ENCODE assay signal across 23 mouse cellular contexts in the genomic region with DNA sequence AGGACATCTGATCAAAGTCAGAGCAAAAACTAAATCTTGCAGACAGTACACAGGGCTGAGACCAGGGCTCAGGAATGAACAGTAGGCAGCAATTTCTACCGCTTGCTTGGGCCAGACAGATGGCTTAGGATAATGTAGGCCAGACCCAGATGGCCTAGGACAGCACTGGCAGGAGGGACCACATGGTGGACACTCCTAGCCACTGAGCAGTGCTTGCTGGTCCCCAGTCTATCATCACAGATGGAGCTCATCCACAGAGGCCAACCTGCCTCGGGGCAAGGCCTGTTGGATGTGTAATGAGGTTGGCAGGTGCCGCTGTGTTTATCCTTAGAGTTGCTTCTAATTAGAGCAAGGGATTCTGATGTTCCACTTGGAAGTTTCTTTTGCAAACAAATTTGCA. TPM values are rescaled to one million over a fixed set of nuclear protein-coding genes. Genes with fewer than 3 reads are reported as not detected.
DNase-seq lines count a peak whose midpoint lies in the region; ATAC-seq and TF ChIP-seq lines count a peak whose summit lies in the region.
"Had no signal": no experiment of that assay in that cellular context is flagged by ENCODE, and none has a peak within 500 bp of the region (broad histone marks: within the 10 kb centered on the region; RNA-seq: fewer than 3 reads in every experiment).

No protein-coding gene starts in this region.

- no peak overlapping the region for H3K4me2 ChIP-seq in midbrain, postnatal 0 days (ENCODE audit: low read depth, low read length, poor library complexity, severe bottlenecking)
- no peak overlapping the region for H3K4me2 ChIP-seq in midbrain, embryonic 11.5 days
- H3K4me2 ChIP-seq: embryonic facial prominence, embryonic 12.5 days; heart, embryonic 15.5 days; neural tube, embryonic 15.5 days had no signal

- H3K4me1 ChIP-seq in midbrain, postnatal 0 days (ENCODE audit: insufficient read depth, low read length), result no peaks in the 10 kb centered on the region
- H3K4me1 ChIP-seq in midbrain, embryonic 11.5 days (ENCODE audit: control insufficient read depth, insufficient read depth, low read length), result peaks cover 3% of the 10 kb centered on the region; the same call in 1 of the 2 replicates
- peaks cover 21% of the 10 kb centered on the region for H3K4me1 ChIP-seq in cerebellum, adult 2 months (ENCODE audit: control insufficient read depth, insufficient read depth, low read length)

- no peak overlapping the region for H3K9ac ChIP-seq in midbrain, postnatal 0 days (replicated peaks; ENCODE audit: low read length, poor library complexity, severe bottlenecking)
- no peak overlapping the region for H3K9ac ChIP-seq in midbrain, embryonic 11.5 days (ENCODE audit: low read length)
- H3K9ac ChIP-seq: embryonic facial prominence, embryonic 12.5 days; heart, embryonic 15.5 days; neural tube, embryonic 15.5 days had no signal

- peak; percentile 61 for DNase-seq in midbrain, postnatal 0 days (ENCODE audit: low spot score)
- DNase-seq in midbrain, embryonic 11.5 days (ENCODE audit: low spot score, missing footprints), result no peak
- peak; percentile 75 to 86 for DNase-seq in cerebellum, adult 2 months
- DNase-seq in cerebellum, postnatal 25 days, result peak; percentile 67 to 76
- no peak for DNase-seq in adrenal gland, postnatal 36 days
- DNase-seq in layer of hippocampus, postnatal 10 days (ENCODE audit: low spot score in 2 of 2), result no peak
- DNase-seq in left cerebral cortex, adult 11 months (ENCODE audit: low spot score), result no peak
- DNase-seq: B cell, adult 2 months; heart, postnatal 36 days; kidney, postnatal 36 days; liver; spleen, adult 18-20 months had no signal

- no peak for TF ChIP-seq CTCF in midbrain, postnatal 0 days (IDR thresholded peaks at IDR 0.05)
- no peak for TF ChIP-seq CTCF in cerebellum, adult 2 months (IDR thresholded peaks at IDR 0.05; ENCODE audit: borderline replicate concordance, insufficient read depth, low read depth, low read length)

- H3K27ac ChIP-seq in midbrain, postnatal 0 days (ENCODE audit: low read depth, low read length), result no peak overlapping the region
- no peak overlapping the region for H3K27ac ChIP-seq in midbrain, embryonic 11.5 days (ENCODE audit: low read depth, low read length)
- H3K27ac ChIP-seq in cerebellum, adult 2 months (ENCODE audit: insufficient read depth, low read length), result peak overlapping the region; percentile 53
- H3K27ac ChIP-seq: embryonic facial prominence, embryonic 12.5 days; heart, embryonic 15.5 days; limb, embryonic 10.5 days; macrophage; neural tube, embryonic 15.5 days had no signal

- no peak overlapping the region for H3K4me3 ChIP-seq in midbrain, postnatal 0 days (ENCODE audit: low read depth, low read length)
- no peak overlapping the region for H3K4me3 ChIP-seq in midbrain, embryonic 11.5 days (ENCODE audit: low read depth, low read length)
- no peak overlapping the region for H3K4me3 ChIP-seq in cerebellum, adult 2 months (replicated peaks; ENCODE audit: insufficient read depth, low read depth, low read length)
- H3K4me3 ChIP-seq: embryonic facial prominence, embryonic 12.5 days; heart, embryonic 15.5 days; limb, embryonic 10.5 days; neural tube, embryonic 15.5 days had no signal

- WGBS in midbrain, postnatal 0 days, result 68% methylated on average over 3 of the region's 3 CpGs
- WGBS in midbrain, embryonic 11.5 days, result 81% methylated on average over 3 of the region's 3 CpGs
- 8% methylated on average over 3 of the region's 3 CpGs for WGBS in cerebellum, adult 2 months

- no peak for ATAC-seq in midbrain, postnatal 0 days (ENCODE audit: low FRiP score)
- no peak for ATAC-seq in midbrain, embryonic 11.5 days (ENCODE audit: low FRiP score)
- ATAC-seq: hindbrain, embryonic 16.5 days; intestine, embryonic 16.5 days; lung, postnatal 0 days; midbrain, embryonic 16.5 days; Patski had no signal

- no peaks in the 10 kb centered on the region for H3K9me3 ChIP-seq in midbrain, postnatal 0 days (ENCODE audit: low read length)
- H3K9me3 ChIP-seq in midbrain, embryonic 11.5 days (ENCODE audit: control insufficient read depth, low read length), result no peaks in the 10 kb centered on the region
- H3K9me3 ChIP-seq: embryonic facial prominence, embryonic 12.5 days; heart, embryonic 15.5 days; limb, embryonic 10.5 days; neural tube, embryonic 15.5 days had no signal

- TF ChIP-seq POLR2A in cerebellum, adult 2 months (IDR thresholded peaks at IDR 0.05; ENCODE audit: borderline replicate concordance, insufficient read depth, low read length), result no peak

- H3K36me3 ChIP-seq in midbrain, postnatal 0 days (ENCODE audit: insufficient read depth, low read length), result no peaks in the 10 kb centered on the region
- H3K36me3 ChIP-seq in midbrain, embryonic 11.5 days (ENCODE audit: control insufficient read depth, insufficient read depth, low read length), result no peaks in the 10 kb centered on the region
- H3K36me3 ChIP-seq: embryonic facial prominence, embryonic 12.5 days; heart, embryonic 15.5 days; limb, embryonic 10.5 days; neural tube, embryonic 15.5 days had no signal

- H3K27me3 ChIP-seq in midbrain, postnatal 0 days (ENCODE audit: insufficient read depth, low read length), result no peaks in the 10 kb centered on the region
- H3K27me3 ChIP-seq in midbrain, embryonic 11.5 days (ENCODE audit: control insufficient read depth, insufficient read depth, low read length), result peaks cover 6% of the 10 kb centered on the region
- no peaks in the 10 kb centered on the region for H3K27me3 ChIP-seq in cerebellum, adult 2 months (ENCODE audit: control insufficient read depth, insufficient read depth, low read length)
- H3K27me3 ChIP-seq: CH12.LX had no signal

RNA-seq across cellular contexts. Expression of gene Snx20, which starts 12.6 kb away (rescaled TPM):
- 0.80 and 1.4 TPM in 2 replicates for total RNA-seq in midbrain, postnatal 0 days (2014; rRNA removed)
- polyA plus RNA-seq in midbrain, postnatal 0 days (2015; fragmentation: Nextera tagmentation; extraction: Ambion mirVana), result 2.0 and 2.1 TPM in 2 replicates
- polyA plus RNA-seq in midbrain, embryonic 11.5 days (2014; fragmentation: Nextera tagmentation; extraction: Ambion mirVana), result 0.74 and 1.4 TPM in 2 replicates
- 0.59 and 0.90 TPM in 2 replicates for polyA plus RNA-seq in cerebellum, adult 2 months (2012; rRNA removed)
- 1 to 10 TPM; 1.4 to 2.6 TPM for total RNA-seq in adrenal gland, postnatal 36 days (2021)
- total RNA-seq in layer of hippocampus, postnatal 10 days (2021), result 1 to 10 TPM; 1.8 to 1.9 TPM

RNA-seq across cellular contexts. Expression of gene Nod2, which starts 23.8 kb away (rescaled TPM):
- total RNA-seq in midbrain, postnatal 0 days (2014; rRNA removed), result 0.57 and 0.88 TPM in 2 replicates
- polyA plus RNA-seq in midbrain, postnatal 0 days (2015; fragmentation: Nextera tagmentation; extraction: Ambion mirVana), result 0.17 and 0.18 TPM in 2 replicates
- 0.04 and 0.14 TPM in 2 replicates for polyA plus RNA-seq in midbrain, embryonic 11.5 days (2014; fragmentation: Nextera tagmentation; extraction: Ambion mirVana)
- 0.11 and 0.28 TPM in 2 replicates for polyA plus RNA-seq in cerebellum, adult 2 months (2012; rRNA removed)
- total RNA-seq in adrenal gland, postnatal 36 days (2021), result 1 to 10 TPM in 1 of 2 experiments, under 1 TPM in 1; 0.79 to 1.1 TPM
- total RNA-seq in layer of hippocampus, postnatal 10 days (2021), result under 1 TPM; 0.34 to 0.49 TPM
- polyA plus RNA-seq: Patski had no signal

Comparison
In these comparisons a context has a peak if more than half of its experiments do, and no peak if none do; other contexts are left out.
1. DNase-seq: peak in midbrain, postnatal 0 days (single experiment), cerebellum, adult 2 months (2 of 2) and cerebellum, postnatal 25 days (2 of 2); none in midbrain, embryonic 11.5 days (single experiment), adrenal gland, postnatal 36 days (0 of 2), layer of hippocampus, postnatal 10 days (0 of 2) and left cerebral cortex, adult 11 months (single experiment).